Mouse (Mus musculus) bone marrow macrophage, adult 2 months (primary cell): Measurements from ENCODE around the gene Gm40193.

Source experiments
- CTCF ChIP-seq: IDR thresholded peaks from 2 replicates; pipeline ENCODE4 v1.5.1; 2012; ENCODE audit warnings: low read depth, mild to moderate bottlenecking, low read length, moderate library complexity
- POLR2A ChIP-seq: IDR thresholded peaks from 2 replicates; pipeline ENCODE4 v1.6.1; 2012; ENCODE audit warnings: mild to moderate bottlenecking, low read depth, low read length, borderline replicate concordance

- TF ChIP-seq CTCF (no peak), POLR2A (no peak)
These were observed 30.9 kb upstream of the Gm40193 start for GRCm38 (mm10) chr11:70563470-70564275.
